Mouse (Mus musculus): ENCODE measurements around the gene Stk10.

Gene Stk10

DNA sequence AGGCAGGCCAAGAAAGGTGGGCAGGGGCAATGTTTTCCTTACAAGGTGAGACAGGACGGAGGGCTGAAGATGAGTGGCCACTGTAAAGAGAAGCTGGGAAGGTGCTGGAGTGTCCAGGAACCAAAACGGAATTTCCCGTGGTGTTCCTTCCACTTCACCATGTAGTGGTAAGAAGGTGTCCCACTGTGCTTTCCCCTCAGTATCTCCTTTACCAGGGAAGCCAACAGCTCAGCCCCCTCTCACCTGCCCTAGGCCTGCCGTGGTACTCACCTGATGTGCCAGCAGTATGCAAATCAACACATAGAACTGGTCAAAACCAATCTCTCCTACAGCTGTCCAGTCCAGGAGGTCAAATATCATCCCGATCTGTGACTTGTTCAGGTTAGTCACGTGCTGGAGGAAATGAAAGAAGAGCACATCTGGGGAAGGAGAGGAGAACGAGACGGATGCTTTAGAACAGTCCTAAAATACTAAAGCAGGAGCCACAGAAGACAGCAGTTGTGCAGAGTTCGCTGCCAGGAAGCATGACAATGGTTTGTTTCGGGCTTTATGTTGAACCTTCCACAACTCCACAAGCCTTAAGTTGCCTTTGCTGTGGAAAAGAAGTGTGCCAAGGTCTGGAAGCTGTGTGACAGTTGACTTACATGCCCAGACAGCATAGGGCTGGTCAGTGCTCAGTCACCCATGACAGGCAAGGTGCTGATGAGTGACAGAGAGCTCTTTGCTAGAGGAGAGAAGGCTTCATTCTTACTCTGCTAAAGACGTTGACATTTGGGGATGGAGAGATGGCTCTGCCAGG lies 8.8 kb upstream of the Stk10 start:
- no peak for DNase-seq (ENCODE audit: low spot score in 2 of 2)

- no peak for DNase-seq (ENCODE audit: low spot score in 2 of 2)
These were observed 6.1 kb upstream of the Stk10 start for GRCm38 (mm10) chr11:32527006-32527405.

DNA sequence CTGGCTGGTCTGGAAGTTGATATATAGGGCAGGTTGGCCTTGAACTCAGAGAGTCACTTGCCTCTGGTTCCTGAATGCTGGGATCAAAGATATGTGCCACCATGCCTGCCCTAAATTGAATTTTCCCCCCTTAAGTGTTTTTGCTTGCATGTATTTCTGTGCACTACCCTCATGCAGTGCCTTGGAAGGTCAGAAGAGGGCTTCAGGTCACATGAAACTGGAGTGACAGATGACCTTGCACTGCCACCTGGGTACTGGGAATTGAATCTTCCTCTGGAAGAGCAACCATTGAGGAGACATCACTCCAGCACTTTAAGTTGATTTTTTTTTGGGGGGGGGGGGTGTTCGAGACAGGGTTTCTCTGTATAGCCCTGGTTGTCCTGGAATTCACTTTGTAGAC lies 3.0 kb upstream of the Stk10 start:
- DNase-seq (ENCODE audit: low spot score in 2 of 2): no peak

DNA sequence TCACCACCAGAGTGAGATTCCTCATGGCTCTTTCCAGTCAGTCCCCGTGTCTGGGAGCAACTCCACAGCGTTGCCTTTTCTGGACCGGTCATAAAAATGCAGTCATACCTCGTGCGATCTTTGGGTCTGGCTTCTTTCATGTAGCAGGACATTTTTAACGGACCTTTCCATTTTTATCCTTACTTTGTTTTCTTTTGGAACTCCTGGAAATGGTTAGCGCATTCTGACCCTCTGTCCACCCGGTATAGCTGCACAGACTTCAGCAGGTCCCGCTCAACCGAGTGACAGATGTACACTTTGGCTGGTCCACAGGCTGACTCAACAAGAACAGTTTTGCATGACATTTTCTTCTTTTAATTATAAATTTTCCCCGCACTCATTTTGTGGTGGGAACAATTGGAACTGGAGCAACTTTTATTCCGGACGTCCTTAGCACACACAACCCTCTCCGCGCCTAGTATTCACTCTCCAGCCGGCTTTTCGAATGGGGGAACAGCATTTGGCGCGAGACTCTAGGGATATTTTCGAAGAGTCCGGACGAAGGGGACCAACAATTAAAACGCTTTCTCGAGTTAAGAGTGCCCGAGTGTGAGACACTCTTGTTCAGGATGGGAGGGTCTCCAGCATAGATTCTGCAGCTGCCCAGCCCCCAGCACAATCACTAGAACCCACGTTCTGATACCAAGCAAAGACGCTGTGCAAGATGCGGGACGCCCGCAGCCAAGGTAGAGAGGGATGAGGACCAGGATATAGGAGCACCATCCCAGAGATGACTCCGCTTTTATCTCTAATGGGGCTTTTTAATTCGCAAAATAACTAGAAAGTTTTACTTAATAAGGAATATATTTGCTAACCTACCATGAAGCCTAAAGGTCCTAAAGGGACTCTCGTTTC lies 987 bp upstream of the Stk10 start, which contains the start of gene Efcab9:
Gene Efcab9 (minus strand): TSS at position 211 of the 894 bp plus-strand sequence.
- no peak for DNase-seq (ENCODE audit: low spot score in 2 of 2)

GRCm38 (mm10) chr11:32533482-32534261 lies 567 bp downstream of the Stk10 start:
- no peak for DNase-seq (ENCODE audit: low spot score in 2 of 2)

DNA sequence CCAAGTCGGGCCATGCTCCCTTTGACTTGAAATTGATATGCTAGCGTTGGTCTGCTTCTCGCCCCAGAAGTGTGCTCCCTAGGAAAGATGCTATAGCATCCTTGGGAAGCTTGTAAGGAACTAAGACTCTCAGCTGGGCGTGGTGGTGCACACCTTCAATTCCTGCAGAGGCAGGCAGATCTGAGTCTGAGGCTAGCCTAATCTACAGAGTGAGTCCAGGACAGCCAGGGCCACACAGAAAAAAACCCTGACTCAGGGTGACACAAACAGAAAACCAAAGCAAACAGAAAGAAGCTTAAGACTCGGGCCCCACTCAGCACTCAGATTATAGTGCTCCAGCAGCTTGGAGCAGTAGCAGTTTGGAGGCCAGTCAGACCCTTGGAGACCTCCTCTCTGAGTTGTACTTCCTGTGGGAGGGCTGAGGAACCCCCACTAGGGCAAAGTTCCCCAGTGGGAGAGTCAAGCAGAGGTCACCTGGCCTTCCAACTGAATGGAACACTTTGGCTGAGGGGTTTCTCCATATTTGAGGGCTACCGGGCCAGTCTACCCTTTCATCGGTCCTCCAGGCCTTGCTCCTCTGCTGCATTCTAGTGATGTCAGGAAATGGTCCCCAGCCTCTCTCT lies 1.5 kb downstream of the Stk10 start:
- no peak for DNase-seq (ENCODE audit: low spot score in 2 of 2)

GRCm38 (mm10) chr11:32535646-32536045 lies 2.5 kb downstream of the Stk10 start:
- DNase-seq (ENCODE audit: low spot score in 2 of 2): no peak

DNA sequence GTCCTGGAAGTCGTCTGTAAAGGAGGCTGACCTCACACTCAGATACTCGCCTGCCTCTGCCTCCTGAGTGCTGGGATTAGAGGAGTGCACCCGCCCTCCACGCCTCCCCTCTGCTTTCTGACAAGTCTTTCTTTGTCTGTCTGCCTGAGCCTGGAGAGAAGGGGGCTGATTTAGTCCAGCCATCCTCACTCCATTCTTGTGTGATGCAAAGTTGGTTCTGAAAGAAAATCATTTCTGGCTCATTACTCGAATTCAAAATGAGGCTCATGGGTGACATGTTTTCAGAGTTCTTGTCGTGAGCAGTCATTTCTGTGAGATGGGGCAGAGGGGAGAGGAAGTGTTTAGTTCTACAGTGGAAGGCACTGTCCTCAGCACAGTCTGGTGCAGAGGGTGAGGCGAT lies 3.8 kb downstream of the Stk10 start:
- DNase-seq (ENCODE audit: low spot score in 2 of 2): no peak

DNA sequence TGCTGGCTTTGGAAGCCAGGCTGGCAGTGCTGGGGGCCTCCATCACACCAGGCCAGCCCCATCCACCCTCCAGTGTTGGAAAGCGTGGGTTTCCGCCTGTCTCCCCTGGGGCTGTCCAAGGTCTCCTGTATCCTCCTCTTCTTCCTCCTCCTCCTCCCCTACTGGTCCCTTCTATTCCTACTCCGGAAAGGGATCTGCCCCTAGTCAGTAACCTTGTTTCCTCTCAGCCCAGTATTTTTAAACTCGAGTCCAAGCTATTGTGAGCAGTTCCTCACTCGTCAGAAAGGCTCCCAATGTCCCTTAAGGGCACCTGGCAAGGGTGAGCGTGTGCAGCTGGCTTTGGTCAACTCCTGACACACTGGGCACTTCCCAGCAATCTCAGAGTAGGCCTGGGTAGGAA lies 5.3 kb downstream of the Stk10 start:
- DNase-seq (ENCODE audit: low spot score in 2 of 2): no peak

- DNase-seq (ENCODE audit: low spot score in 2 of 2): no peak
These were observed 5.7 kb downstream of the Stk10 start for GRCm38 (mm10) chr11:32538846-32539245.

GRCm38 (mm10) chr11:32539717-32540116 lies 6.6 kb downstream of the Stk10 start:
- no peak for DNase-seq (ENCODE audit: low spot score in 2 of 2)

DNA sequence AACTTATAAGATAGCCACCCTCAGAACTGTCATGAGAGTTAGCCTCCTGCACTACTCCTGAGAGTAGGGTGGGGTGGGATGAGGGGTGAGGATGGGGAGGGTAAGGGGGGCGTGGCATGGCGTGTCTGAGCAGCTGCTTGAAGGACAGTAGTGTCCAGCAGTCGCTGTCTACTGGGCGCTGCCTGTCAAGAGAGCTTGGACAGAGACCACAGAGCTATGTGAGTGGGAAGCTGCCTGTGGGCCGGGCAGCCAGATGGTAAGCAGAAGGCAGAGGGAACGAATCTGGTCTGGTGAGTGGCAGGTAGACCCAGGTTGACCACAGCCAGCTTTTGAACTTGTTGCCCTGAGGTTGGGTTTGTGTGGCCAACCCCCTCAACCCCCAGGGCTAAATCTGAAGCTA lies 7.4 kb downstream of the Stk10 start:
- DNase-seq (ENCODE audit: low spot score in 2 of 2): no peak

DNA sequence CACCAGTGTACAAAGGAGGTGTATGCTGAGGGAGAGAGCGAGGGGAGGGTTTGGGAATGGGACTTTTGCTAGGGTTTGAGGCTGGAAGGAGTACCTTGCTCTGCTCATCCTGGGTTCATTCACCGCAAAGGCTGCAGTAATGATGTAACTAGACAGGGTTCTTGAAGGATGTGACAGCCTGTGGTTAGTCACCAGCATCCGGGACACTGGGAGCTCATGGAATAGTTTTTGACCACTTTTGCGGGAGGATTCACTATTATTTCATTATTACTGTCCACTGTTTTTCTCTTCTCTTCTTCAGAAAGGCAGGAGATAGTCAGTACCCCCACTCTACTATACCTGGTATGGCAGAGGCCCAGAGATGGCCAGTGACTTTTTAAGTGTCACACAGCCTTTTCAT lies 9.1 kb downstream of the Stk10 start:
- DNase-seq (ENCODE audit: low spot score in 2 of 2): no peak

DNA sequence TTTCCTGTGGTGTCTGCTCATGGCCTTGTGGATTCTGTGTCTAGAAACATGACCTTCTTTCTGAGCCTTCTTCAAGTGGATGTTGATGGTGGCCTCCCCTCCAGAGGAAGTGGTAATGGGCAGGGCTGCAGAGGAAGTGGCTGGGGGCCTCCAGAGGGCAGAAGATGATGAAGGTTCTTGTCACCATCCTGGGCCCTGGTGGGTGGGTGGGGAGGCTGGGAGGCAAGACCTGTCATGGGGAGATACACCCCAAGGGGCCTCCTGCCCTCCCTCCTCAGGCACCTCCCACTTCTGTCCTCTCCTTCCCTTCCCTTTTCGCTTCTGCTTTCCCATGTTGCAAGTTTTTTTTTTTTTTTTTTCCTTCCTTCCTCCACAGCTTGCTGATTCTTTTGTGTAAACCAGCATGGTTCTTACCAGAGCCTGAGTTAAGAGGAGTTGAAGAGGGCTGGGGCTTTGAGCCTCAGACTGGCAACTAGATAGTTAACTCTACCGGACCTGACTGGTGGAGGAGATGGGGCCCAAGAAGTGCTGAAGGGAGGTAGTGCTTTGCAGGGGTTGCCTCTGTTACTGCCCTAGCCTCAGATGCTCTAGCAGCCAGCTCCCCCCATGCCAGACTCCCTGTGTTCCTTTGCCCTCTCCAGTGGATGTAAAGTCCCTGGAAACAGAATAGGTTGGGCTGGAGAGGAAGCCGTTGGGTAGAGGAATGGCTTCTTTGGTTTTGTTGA lies 9.7 kb downstream of the Stk10 start:
- DNase-seq (ENCODE audit: low spot score in 2 of 2): no peak

DNA sequence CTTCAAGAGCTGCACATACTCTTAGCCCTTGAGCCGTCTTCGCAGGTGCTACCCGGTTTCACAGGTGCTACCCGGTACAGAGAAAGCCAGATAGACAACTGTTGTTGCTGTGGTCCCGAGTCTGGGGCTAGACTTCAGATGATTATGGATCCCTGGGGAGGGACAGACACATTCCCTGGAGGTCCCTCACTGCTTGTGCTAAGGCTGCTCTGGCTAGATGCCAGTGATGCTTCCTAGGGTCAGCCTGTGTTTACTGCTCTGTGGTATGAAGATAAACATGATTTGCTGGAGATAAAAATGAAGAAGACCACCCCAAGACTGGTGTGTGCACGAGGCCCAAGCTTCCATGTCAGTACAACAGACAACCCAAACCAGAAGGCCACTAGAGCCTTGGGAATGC lies 10.9 kb downstream of the Stk10 start:
- DNase-seq (ENCODE audit: low spot score in 2 of 2): no peak

GRCm38 (mm10) chr11:32544497-32544896 lies 11.4 kb downstream of the Stk10 start:
- no peak for DNase-seq (ENCODE audit: low spot score in 2 of 2)

DNA sequence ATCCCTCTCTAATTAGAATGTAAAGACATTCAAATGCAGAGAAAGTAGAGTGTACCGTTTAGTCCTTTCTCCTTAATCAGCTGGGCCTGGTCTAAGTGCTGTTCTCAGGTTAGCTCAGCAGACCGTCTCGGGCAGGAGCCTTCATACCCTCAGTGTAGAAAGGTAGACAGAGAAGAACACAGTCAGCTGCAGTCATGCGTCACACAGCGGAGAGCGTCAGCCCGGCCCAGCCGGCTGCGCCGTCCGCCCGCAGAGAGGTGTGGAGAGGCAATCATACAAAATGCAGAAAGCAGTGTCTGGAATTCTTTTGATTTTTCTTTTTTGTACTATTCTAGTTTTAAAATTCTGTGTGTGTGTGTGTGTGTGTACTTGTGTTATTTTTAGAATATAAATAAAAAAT lies 12.5 kb downstream of the Stk10 start:
- DNase-seq (ENCODE audit: low spot score in 2 of 2): no peak

- DNase-seq (ENCODE audit: low spot score in 2 of 2): no peak
These were observed 13.4 kb downstream of the Stk10 start for GRCm38 (mm10) chr11:32546483-32546882.

- no peak for DNase-seq (ENCODE audit: low spot score in 2 of 2)
These were observed 14.4 kb downstream of the Stk10 start for GRCm38 (mm10) chr11:32547391-32547947.

- no peak for DNase-seq (ENCODE audit: low spot score in 2 of 2)
These were observed 15.1 kb downstream of the Stk10 start for GRCm38 (mm10) chr11:32548240-32548639.

DNA sequence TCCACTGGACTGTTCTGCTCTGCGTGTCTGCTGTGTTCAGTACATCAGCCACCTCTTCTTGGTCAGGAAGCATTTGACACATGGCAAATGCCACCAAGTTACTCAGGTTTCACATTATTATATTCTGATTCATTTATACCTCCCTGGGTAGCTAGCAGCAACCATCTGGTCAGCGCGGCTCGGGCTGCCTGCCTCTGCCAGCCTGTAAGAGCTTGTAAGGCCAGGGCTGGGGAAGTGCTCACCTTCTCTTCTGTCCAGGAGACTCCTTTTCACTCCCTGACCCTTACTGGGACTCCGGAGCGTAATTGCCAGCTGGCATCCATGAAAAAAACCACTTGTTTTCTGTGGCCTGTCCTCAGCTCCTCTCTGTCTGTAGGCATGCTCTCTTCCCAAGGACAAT lies 16.1 kb downstream of the Stk10 start:
- DNase-seq (ENCODE audit: low spot score in 2 of 2): no peak

Measured in frontal cortex, postnatal 25 days (tissue).